Mouse (Mus musculus): ENCODE data around the gene Serpine3.
A peak's percentile ranks its signal among the peaks of the same experiment; 100 is the strongest.

Gene Serpine3

DNA sequence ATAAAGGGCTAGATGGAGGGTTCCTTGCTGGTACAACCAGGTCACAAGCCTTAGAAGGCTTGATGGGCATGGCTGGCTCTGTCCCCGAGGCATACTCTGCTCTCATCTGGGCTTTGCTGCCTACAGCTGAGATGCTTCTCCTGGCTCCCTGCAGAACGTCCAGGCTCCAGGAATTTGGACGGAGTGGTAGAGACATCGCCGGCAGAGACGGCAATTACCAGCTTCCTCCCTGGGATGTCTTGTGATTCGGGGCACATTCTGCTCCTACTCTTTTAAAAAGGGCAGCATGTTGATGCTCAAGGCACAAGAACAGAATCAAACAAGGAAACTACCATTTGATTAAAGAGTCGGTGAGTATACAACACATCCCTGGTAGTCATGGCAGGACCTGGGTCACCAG lies at the start of gene Serpine3:
TSS of gene Serpine3 (plus strand) at position 301 of the 400 bp plus-strand sequence.
- DNase-seq, result peak; percentile 72

- peak; percentile 11 for DNase-seq
Measured at GRCm38 (mm10) chr14:62622393-62622792, 41.1 kb upstream of the Serpine3 start.

- peak; percentile 58 for DNase-seq
Measured at GRCm38 (mm10) chr14:62627951-62628350, 35.5 kb upstream of the Serpine3 start.

- peak; percentile 90 for DNase-seq
Measured at GRCm38 (mm10) chr14:62637436-62638344, 25.8 kb upstream of the Serpine3 start.

- DNase-seq, result no peak
Measured at GRCm38 (mm10) chr14:62638345-62638702, 25.1 kb upstream of the Serpine3 start.

GRCm38 (mm10) chr14:62639111-62639510 lies 24.4 kb upstream of the Serpine3 start:
- peak; percentile 93 for DNase-seq

GRCm38 (mm10) chr14:62639551-62639950 lies 23.9 kb upstream of the Serpine3 start:
- peak; percentile 72 for DNase-seq

DNA sequence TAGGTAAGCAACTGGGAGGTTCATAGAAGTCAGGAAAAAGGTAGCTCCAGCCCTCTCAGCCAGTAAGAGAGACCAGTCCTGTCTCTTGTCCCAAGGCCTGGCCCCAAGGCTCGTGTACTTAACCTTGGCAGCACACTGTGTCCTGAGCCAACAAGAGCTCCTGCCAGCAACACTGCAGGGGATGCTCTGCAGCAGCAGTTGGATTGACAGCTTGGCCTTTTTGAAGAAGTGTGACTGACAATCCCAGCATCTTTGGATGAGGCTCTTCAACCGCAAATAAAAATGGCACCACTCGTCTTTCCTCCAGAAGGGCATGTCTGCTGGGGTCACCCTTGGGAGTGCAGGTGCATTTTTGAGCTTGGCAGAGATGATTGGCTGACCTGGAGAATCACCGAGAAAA lies 23.1 kb upstream of the Serpine3 start:
- DNase-seq, result peak; percentile 76

- DNase-seq, result peak; percentile 89
Measured at GRCm38 (mm10) chr14:62642368-62642767, 21.1 kb upstream of the Serpine3 start.

DNA sequence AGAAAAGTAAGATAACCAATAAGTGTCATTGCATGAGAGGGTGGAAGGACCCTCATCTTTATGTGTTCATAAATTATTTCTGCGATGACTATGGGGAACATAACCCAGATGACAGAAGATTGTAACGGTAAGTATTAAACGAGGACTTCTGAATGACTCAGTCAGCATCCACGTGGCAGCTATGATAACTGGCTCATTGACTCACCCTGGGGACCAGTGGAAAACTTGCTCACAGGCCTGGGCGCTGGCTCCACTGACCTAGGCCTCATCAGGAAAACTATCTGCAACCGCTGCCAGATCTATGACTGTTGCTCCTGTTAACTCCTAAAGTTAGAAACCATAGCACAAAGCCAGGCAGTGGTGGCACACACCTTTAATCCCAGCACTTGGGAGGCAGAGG lies 15.1 kb upstream of the Serpine3 start:
- DNase-seq, result peak; percentile 48

DNA sequence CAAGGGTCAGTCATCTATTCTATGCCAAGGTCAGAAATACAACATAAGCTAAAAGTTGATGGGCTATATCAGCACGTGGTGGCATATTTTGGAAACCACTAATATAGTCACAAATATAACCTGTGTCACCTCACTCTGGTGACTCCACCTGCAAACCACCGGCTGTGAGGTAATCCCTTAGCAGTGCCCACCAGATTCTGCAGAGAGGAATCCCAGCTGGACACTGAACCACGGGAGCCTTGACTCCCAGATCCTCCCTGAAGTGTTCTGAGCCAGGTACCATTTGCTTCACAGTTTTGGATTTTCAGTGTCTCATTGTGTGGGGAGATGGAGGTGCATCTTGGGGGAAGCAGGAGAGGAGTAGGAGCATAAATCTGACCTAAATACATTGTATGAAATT lies 13.1 kb upstream of the Serpine3 start:
- DNase-seq, result peak; percentile 62

DNA sequence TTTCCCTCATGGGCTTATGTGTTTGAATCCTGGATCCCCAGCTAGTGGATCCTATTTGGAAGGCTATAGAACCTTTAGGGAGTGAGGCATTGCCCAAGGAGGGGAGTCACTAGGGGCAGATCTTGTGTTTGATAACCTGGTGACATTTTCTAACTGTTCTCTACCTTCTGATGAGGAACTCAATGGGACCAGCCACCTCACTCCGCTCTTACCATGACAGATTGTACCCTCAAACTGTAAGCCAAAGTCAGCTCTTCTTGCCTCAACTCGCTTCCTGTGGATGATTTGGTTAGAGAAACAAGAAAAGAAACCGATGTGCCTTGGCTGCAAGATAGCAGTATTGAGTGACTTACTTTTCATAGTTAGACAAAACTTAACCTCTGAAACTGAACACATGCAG lies 11.7 kb upstream of the Serpine3 start:
- peak; percentile 76 for DNase-seq

DNA sequence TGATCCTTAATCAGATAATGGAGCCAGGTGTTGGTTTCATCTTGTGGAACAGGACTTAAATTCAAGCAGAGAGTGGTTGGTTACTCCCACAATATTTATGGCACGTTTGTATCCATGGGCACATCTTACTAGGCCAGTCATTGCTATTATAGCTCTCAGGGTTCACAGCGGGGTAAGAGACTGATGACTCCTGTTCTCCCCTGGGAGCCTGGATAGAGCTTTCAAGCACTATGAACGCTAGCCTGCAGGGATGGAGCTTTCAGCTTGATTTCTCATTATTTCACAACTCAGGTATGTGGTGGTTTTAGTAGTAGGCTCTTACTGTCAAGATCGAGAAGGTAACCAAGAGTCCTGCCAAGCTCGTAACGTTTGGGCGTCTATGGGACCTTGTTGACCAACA lies 7.5 kb upstream of the Serpine3 start:
- peak; percentile 76 for DNase-seq

DNA sequence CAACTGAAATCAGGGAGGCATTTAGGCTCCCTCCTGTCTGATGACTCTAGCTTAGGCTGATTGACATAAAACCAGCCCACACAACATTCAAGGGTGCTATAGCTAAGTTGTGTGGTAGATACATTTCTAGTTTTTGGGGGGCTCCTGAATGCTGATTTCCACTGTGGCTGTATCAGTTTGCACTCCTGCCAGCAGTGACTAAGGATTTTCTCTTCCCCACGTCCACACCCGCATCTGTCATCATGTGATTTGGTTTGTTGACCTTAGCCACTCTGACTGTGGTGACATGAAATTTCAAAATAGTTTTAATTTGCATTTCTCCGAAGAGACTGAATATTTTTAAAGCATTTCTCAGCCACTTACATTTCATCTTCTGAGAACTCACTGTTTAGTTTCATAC lies 6.0 kb upstream of the Serpine3 start:
- peak; percentile 52 for DNase-seq

GRCm38 (mm10) chr14:62662381-62662780 lies 1.1 kb upstream of the Serpine3 start:
- DNase-seq, result peak; percentile 44

- DNase-seq, result peak; percentile 85
Measured at GRCm38 (mm10) chr14:62664976-62665673, 1.7 kb downstream of the Serpine3 start.

DNA sequence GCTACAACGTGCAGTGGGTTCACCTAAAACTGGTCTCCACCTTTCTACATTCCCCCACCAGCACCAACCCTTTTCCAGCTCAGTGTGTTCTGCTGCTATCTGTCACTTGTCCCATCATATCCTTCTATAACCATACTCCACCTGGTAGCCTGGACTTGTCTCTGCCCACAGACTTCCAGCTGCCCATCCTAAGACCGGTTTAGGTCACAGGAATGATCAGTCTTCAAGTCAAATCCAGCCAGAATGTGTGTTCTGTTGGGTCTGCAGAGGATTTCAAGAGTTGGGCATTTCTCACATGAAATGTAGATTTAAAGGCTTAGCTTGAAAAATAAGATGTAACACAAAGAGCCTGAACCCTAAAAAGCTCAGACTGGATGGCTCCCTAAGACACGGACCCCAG lies 10.2 kb downstream of the Serpine3 start:
- peak; percentile 75 for DNase-seq

- no peak for DNase-seq
Measured at GRCm38 (mm10) chr14:62718161-62718560, 54.7 kb downstream of the Serpine3 start.

DNA sequence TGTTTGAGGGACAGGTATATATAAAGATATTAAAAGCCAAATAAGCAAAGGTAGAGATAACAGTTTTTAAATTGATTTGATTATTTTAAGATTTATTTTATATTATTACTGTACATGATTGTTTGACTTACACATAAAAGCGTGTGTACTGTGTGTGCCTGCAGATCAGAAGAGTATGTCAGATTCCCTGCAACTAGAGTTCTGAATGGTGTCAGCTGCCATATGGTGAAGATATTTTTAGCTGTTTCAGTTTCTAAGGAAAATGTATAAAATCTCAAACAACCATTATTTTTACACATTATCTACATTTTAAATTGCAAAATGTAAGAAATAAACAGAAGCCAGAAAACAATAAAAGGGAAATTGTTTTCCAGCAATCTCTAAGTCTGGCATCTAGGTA lies 58.2 kb downstream of the Serpine3 start:
- no peak for DNase-seq

DNA sequence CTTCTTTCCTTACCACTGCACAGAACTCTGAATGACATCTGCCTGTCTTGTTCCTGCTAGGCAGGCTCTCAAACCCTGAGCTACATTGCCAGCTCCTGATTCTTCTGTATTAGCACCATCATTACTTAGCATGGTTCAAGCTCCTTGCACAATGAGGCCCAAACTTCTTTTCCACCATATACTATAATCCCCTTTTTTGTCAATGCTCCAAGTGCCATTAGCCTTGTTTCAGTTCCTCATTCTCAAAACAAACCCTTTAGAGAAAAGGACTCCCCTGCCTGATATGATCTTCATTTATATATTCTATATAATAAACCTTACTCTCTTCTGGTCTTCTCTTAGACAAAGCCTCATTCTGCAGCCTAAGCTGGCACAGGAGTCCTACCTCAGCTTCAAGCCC lies 61.1 kb downstream of the Serpine3 start:
- DNase-seq, result no peak

DNA sequence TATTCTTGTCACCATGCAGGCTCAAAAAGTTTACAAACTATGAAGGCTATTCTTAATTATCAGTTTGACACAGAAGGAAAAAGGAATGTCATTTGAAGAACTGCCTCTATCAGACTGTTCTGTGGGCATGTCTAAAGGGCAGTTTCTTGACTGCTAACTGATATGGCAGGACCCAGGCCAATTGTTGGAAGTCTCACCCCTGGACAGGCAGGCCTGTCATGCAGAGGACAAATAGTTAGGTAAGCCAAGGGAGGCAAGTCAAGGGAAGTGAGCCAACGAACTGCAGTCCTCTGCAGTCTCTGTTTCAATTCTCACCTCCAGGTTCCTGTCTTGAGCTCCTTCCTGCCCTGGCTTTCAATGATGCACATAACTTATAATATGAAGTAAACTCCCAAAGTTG lies 68.4 kb downstream of the Serpine3 start:
- DNase-seq, result peak; percentile 92

DNA sequence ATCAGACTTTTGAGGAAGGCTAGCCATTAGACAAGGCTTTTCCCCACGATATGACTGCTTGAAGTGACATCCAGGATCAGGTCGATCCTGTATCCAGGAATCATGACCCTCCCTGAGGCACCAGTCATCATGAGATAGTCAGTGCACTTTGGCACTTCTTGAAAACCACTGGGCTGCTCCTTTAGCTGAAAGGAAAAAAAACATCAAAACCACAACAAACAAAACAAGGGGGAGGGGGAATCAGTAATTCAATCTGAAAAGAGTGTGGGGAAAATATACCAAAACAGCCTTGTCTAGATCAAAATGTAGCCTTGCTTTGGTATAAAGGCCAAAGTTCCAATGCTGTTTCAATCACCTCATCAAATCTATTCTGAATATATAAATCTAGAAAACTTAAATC lies 70.2 kb downstream of the Serpine3 start:
- no peak for DNase-seq

- DNase-seq, result no peak
Measured at GRCm38 (mm10) chr14:62735646-62736045, 72.2 kb downstream of the Serpine3 start.

All from heart, adult 11 months (tissue).